Mouse (Mus musculus): ENCODE measurements around the gene Kctd14.

DNA sequence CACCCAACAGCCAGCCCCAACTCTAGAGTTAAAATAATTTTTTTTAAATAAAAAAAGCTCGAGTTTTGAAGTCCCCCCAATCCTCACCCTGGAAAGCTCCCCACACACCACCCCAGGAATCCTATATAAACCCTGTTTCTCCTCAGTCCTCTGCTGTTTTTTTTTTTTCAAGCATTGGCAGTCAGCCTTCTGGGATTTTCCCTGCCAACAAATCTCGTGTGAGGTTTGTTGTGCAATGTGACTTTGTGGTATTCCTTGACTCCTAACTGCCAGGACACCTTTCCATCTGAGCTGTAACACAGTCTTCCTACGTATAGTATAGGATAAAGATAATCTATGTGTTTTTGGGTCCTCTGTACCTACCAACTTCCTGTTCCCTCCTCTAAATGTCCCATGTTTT is 28.2 kb downstream of the Kctd14 start:
- TF ChIP-seq CTCF (IDR thresholded peaks at IDR 0.05; ENCODE audit: low read depth, low read length) (no peak), POLR2A (IDR thresholded peaks at IDR 0.05; ENCODE audit: extremely low read depth, insufficient read depth, low read length) (no peak)
